Mouse (Mus musculus) kidney, postnatal 36 days (tissue): ENCODE results near the gene Zfp423.

Experiments used
- DNase-seq, 2 experiments: peaks; one replicate each; pipeline ENCODE4 v3.0.0; 2021 to 2022; ENCODE audit warnings: mixed read lengths in 2 of 2

Zfp423 gene

DNA sequence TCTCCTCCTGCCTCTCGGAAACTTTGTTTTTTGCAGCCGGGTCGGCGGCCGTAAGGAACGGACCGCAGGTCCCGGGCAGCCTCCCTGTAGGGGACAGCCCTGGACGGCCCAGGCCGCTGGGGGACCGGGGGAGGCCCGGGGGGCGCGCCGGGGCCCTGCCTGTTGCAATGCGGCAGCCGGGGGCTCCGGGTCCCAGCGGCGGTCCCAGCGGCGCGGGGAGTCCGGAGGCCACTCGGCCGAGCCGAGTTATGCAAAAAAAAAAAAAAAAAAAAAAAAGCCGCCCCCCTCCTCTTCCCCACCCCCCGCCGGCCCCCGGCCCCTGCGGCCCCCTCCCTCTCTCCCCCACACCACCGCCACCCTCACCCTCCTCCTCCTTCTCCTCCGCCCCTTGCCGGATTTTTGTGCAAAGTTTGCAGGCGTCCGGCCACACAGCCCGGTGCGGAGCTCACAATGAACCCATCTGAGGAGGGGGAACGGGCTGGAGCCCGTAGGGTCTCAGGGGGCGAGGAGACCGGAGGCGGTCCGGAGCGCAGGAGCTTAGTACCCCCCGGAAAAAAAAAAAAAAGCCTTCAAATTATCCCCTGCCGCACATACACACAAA is at the start of gene Zfp423:
Gene Zfp423 (minus strand): TSS at position 276 of the 601 bp plus-strand sequence.
- DNase-seq: peak; percentile 11 to 50

DNA sequence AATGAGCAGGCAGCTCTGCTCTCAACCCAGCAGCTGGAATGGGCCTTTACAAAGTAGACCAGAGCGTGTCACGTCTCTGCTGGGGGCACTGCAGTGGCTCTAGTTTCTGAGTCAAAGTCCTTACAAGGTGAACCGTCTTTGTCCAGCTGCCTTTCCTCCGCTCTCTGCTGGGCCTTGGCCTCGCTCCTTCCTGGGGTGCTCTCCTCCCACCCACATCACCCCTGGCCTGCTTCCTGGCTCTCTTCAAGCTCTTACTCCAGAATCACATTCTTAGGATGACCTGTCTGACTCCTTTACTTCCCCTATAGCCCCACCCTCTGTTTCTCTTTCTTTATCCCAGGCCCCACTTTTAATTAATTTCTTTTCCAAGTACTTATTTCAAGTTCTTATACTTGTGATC is 47.4 kb upstream of the Zfp423 start:
- DNase-seq: peak in 1 of 2 experiments; percentile 25

GRCm38 (mm10) chr8:87984778-87985177 is 25.4 kb upstream of the Zfp423 start:
- DNase-seq: no peak

GRCm38 (mm10) chr8:87984032-87984431 is 24.6 kb upstream of the Zfp423 start:
- no peak for DNase-seq

GRCm38 (mm10) chr8:87982936-87983335 is 23.5 kb upstream of the Zfp423 start:
- DNase-seq: no peak

DNA sequence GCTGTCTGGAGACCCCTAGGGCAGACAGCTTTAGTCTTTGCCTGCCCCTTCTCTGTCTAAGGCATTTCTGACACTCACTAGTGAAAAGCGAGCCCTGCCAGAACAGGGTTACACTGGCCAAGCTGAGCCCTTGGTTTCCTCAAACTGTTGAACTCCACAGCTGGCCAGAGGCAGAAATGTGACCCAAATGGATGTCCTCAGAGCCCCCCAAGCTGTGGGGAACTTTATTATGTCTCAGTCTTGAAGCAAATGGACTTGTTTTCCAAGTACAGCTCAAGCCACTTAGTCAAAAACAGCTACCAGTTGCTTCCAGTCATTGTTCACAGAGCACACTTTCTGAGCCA is 16.0 kb upstream of the Zfp423 start:
- DNase-seq: no peak

GRCm38 (mm10) chr8:87974759-87975465 is 15.5 kb upstream of the Zfp423 start:
- DNase-seq: peak; percentile 47 to 61

- peak in 1 of 2 experiments; percentile 10 for DNase-seq
Observed at GRCm38 (mm10) chr8:87974122-87974758, 14.8 kb upstream of the Zfp423 start.

- no peak for DNase-seq
Observed at GRCm38 (mm10) chr8:87967866-87968620, 8.6 kb upstream of the Zfp423 start.

GRCm38 (mm10) chr8:87967057-87967820 is 7.8 kb upstream of the Zfp423 start:
- DNase-seq: peak; percentile 19 to 20

- DNase-seq: peak in 1 of 2 experiments; percentile 11
Observed at GRCm38 (mm10) chr8:87962514-87963225, 3.3 kb upstream of the Zfp423 start.

- DNase-seq: peak; percentile 84 to 86
Observed at GRCm38 (mm10) chr8:87961680-87962513, 2.5 kb upstream of the Zfp423 start.

GRCm38 (mm10) chr8:87961108-87961507 is 1.7 kb upstream of the Zfp423 start:
- peak; percentile 43 to 77 for DNase-seq

DNA sequence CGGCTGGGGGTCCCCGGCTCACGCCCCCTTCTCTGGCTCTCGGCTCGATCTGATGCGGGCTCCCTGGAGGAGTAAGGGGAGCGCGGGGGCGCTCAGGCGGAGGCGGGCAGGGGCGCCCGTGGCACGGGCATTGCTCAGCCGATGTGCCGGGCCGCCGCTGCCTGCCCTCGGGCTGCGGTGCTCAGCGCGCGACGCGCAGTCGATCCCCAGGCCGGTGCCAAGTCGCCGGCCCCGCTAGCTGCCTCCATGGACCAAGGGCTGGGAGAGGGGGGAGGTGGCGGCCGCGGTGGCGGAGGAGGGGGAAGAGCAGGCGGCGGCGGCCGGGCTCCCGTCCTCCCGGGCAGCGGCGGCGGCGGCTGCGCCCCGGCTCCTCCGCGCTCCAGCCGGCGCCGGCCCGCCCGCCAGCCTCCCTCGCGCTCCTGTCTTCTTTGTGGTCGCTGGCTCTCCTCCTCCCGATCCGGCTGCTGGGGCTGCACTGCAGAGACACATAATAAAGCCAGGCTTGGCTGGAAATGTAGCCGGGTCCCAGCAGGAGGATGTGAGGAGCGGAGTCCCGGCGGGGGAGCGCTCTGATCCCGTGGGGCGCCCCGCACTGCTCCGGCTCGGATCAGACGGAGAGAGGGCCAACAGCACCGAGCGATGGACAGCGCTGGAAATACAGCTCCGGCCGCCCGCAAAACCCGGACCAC is 810 bp upstream of the Zfp423 start:
- DNase-seq: peak; percentile 78 to 83

DNA sequence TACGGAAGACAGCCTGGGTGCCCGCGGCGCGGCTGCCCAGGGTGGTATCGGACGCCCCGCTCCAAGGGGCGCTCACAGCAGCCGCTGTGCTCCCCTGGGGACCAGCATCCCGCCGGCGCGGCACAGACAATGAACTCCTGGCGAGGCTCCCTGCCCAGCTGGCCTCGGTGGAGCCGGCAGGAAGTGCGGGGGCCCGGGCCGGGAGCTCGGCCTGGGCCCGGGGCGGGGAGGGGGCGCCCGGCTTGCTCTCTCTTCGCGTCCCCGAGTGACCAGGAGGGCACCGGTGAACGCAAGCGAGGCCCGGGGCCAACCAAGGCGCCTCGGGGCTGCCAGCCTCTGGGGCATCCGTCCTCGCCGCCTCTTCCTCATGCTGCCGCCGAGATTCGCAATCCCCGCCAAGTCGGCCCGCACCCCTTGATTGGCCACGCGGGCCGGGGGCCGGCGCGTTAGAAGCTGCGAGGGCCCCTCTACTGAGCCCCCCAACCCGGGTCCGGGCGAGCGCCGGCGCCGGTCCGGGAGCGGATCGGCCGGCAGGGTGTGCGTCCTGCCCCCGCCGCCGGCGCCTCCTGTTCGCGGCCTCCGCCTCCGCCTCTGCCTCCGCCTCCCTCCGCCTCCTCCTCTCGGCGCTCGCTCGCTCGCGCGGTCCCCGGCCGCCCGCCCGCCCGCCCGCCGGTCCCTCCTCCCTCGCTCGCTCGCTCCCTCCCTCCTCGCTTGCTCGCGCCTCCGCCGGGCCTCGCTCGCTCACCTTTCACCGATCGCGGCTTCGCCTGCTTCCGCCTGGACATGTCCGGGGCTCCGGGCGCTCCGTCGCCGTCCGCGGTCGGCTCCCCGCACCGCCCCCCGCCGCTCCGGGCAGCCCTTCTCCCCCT is 710 bp downstream of the Zfp423 start:
- DNase-seq: peak; percentile 78 to 87

GRCm38 (mm10) chr8:87957871-87958450 is 1.4 kb downstream of the Zfp423 start:
- DNase-seq: peak; percentile 79 to 80

- peak; percentile 8 to 35 for DNase-seq
Observed at GRCm38 (mm10) chr8:87956001-87956400, 3.4 kb downstream of the Zfp423 start.

GRCm38 (mm10) chr8:87953473-87953872 is 5.9 kb downstream of the Zfp423 start:
- no peak for DNase-seq

DNA sequence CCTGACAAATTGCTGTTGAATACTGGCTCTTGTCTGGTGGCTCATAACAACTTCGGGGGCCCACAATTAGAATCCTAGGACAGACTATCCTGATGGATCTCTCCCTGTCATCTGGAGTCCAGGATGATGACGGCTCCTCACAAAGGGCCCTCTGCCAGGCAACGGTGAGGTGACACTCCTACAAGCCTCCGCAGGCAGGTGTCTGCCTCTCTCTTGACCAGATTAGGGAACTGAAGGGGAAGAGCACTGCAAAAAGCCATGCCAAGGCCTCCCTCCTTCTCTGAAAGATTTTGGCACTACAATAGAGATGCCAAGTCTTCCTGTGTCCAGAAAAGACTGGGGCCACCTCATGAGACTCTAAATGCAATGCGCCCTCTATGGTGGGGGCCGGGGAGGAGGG is 7.1 kb downstream of the Zfp423 start:
- DNase-seq: no peak
